Mouse (Mus musculus): ENCODE results near the gene Ifi205. TPM values are rescaled to one million over a fixed set of nuclear protein-coding genes. Genes with fewer than 3 reads are reported as not detected.
"Not testable (repeated sequence)": the region's sequence is repeated elsewhere in the genome, so short reads cannot be mapped to it uniquely, and the experiment has no call there.

Gene Ifi205
- total RNA-seq (2022): not detected

DNA sequence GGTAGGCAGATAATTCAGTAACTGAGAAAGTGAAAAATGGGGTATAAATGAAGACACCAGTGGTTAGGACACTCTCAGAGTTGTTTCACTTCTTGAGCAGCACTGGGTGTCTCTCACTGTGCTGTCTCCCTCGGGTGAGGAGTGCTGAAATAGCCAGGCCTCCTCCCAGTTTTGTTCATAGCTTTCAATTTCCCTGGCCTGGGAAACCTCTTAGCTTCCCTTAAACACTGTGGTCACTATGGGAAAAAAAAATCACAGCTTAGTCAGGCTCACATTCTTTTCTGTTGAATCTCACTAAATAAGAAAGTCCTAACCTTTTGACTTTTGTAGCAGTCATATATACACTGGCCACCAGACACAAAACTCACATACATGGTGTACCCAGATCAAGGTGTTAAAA, at the start of gene Ifi205:
Gene Ifi205, minus strand, starts transcription at position 113 of the 400 bp plus-strand sequence.
- DNase-seq (ENCODE audit: low spot score in 2 of 2): no peak

DNA sequence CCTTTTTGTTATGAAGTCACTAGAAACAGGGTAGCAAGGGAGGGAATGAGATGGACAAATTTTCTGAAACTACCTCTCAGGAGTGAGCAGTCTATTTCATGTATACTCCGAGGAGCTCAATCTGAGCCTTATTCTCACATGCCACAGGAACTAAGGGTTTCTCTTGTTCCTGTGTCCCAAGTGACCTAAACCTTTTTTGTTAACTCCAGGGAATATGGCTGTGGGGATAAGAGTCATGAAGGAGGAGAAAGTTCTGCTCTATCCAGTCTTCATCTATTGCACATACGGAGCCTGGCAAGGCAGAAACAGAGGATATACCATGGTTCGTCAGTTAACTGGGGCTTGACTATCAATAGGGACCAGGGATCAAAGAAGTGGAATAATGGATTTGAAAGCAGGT, 34.7 kb upstream of the Ifi205 start, which contains the start of gene Olfr430:
Gene Olfr430, plus strand, starts transcription at position 301 of the 400 bp plus-strand sequence.
- DNase-seq (ENCODE audit: low spot score in 2 of 2): no peak

DNA sequence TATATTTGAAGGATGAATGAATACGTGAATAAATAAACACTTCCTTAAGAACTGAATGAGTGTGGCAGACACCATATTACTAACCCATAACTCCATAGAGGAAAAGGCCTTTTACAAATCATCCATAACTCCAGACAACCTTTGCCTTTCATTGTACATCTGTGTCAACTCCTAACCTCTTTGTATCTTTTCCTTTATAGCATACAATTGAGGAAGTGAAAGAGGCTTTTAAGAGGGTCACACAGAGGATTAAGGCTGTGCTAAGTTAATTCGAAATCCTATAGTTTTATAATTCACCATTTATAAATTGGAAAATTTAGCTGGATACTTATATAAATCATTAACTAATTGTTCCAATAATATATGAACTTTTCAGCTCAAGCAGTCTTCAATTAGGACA, 23.6 kb upstream of the Ifi205 start:
- no peak for DNase-seq (ENCODE audit: low spot score in 2 of 2)

DNA sequence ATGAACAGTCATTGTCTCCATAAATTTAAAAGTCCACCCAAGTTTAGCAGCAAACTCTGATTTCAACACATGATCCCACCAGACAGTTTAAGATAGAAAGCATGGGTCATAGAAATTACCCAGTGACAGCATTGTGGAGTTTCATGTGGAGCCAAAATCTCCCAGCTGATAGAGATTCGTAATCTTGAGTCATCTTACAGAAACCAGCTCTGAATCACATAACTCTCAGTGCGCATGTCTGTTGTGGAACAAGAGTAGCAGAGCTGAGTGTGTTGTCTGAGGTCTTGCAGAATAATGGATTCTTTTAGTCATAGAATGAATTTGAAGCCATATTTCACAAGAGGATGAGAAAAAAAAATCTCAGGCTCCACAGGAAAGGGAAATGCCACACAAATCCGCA, 21.4 kb upstream of the Ifi205 start:
- no peak for DNase-seq (ENCODE audit: low spot score in 2 of 2)

DNA sequence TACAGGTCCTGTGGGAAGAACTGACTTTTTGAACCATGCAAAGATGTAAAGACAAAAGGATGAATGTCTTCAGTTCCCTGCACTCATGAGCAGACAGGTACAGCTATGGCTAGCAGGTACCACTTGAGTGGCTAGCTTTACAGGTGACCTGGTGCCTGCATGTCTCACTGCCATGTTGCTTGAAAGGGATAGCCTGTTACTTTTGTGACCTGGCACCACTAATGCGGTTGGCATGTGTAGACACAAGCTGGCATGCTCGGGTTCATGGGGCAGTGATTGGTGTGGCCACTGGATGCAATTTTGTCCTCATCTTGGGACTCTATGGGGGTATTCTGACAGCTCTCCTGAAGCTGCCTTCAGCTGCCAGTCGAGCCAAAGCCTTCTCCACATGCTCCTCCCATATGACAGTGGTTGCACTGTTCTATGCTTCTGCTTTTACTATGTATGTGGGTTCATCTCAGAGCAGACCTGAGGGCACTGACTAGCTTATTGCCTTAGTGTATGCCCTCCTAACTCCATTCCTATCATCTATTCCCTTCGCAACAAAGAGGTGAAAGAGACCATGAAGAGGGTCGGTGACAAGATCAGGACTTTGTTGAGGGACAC, 20.4 kb upstream of the Ifi205 start:
- DNase-seq (ENCODE audit: low spot score in 2 of 2): no peak

DNA sequence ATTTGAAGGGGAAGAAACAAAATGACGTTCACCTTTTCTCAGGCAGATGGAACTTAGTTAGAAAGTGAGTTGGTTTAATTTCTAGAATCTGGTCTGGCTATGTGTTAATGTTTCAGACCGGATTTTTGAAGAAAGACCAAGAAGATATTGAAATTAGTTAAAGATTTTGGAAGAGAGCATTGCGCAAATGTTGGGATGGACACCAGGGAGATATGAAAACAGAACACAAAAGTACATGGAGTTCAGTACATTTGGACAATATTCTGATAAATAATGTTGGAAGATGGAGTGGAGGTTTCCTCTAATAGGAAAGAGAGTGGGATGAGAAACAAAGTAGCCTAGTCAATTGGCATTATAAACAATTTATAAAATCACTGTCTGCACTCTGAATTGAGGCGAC, 19.9 kb upstream of the Ifi205 start:
- no peak for DNase-seq (ENCODE audit: low spot score in 2 of 2)

DNA sequence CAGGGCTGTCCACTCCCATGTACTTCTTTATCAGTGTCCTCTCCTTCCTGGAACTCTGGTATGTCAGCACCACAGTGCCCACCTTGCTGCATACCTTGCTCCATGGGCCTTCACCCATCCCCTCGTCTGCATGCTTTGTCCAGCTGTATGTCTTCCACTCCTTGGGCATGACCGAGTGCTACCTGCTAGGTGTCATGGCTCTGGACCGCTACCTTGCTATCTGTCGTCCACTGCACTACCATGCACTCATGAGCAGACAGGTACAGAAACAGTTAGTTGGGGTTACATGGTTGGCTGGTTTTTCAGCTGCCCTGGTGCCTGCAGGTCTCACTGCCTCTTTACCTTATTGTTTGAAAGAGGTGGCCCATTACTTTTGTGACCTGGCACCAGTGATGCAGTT, 18.9 kb upstream of the Ifi205 start:
- DNase-seq (ENCODE audit: low spot score in 2 of 2): no peak

DNA sequence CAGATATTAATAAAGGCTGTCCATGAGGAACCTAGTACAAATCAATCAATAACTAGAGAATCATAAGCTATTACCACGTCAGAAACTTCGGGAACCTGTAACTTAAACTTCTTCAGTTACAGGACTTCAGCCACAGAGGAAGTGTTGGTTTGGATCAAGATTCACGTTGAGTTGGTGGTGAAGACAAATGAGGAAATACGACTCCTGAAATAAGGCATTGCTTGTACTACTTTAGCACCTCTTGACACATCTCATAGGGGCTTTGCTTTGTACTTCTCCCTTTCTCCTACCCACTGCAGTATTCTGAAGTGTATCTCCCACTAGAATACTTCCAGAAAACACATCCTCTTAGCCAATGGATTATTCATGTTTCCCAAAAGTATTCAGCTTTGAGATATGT, 17.7 kb upstream of the Ifi205 start:
- DNase-seq (ENCODE audit: low spot score in 2 of 2): not testable (repeated sequence)

DNA sequence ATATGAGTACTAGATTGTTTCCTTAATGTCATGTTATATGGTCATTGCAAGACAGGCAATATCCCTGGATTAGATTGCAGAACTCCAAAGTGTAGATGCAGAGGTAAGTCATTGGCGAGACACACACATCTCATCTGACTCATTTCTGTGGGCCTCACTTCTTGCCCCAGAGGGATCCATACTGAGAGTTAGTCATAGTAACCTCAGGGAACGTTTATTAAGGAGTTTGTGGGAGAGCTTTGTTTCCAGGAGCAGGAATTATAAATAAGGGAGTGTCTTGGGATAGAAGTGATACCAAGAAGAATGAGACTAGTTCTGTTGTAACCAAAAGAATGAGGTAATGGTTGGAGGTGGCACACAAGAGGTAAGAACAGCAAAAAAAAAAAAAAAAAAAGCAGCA, 17.3 kb upstream of the Ifi205 start, which contains the start of gene Olfr432:
Gene Olfr432, plus strand, starts transcription at position 313 of the 400 bp plus-strand sequence.
- no peak for DNase-seq (ENCODE audit: low spot score in 2 of 2)

DNA sequence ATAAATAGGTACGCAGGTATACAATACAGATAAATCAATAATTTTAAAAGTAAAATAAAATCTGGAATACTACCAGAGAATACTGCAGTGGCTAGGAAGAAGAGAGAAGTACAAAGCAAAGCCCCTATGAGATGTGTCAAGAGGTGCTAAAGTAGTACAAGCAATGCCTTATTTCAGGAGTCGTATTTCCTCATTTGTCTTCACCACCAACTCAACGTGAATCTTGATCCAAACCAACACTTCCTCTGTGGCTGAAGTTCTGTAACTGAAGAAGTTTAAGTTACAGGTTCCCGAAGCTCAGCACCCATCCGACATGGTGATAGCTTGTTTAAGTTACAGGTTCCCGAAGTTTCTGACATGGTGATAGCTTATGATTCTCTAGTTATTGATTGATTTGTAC, 16.6 kb upstream of the Ifi205 start:
- not testable (repeated sequence) for DNase-seq (ENCODE audit: low spot score in 2 of 2)

DNA sequence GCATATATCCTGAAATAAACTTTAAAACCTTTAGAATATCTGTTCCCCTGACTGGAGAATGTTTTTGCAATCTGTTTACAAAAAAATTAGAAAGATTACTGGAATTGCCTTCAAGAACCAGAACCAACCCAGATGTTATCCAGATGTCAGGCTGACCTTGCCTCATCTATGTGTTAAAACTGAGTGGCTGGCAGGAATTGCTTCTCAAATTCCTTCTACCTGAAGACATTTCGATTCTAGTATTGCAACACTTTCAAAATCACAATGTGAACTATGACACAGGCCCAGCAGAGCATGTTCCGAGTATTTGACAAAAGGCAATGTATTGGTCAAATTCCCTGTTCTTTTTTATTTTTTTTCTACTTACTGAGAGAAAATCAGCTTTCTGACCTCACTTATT, 12.8 kb upstream of the Ifi205 start:
- DNase-seq (ENCODE audit: low spot score in 2 of 2): no peak

DNA sequence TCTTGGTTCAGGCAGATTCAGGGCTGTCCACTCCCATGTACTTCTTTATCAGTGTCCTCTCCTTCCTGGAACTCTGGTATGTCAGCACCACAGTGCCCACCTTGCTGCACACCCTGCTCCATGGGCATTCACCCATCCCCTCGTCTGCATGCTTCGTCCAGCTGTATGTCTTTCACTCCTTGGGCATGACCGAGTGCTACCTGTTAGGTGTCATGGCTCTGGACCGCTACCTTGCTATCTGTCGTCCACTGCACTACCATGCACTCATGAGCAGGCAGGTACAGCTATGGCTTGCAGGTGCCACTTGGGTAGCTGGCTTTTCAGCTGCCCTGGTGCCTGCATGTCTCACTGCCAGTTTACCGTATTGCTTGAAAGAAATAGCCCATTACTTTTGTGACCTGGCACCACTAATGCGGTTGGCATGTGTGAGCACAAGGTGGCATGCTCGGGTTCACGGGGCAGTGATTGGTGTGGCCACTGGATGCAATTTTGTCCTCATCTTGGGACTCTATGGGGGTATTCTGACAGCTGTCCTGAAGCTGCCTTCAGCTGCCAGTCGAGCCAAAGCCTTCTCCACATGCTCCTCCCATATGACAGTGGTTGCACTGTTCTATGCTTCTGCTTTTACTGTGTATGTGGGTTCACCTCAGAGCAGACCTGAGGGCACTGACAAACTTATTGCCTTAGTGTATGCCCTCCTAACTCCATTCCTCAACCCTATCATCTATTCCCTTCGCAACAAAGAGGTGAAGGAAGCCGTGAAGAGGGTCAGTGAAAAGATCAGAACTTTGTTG, 10.7 kb upstream of the Ifi205 start:
- DNase-seq (ENCODE audit: low spot score in 2 of 2): not testable (repeated sequence)

DNA sequence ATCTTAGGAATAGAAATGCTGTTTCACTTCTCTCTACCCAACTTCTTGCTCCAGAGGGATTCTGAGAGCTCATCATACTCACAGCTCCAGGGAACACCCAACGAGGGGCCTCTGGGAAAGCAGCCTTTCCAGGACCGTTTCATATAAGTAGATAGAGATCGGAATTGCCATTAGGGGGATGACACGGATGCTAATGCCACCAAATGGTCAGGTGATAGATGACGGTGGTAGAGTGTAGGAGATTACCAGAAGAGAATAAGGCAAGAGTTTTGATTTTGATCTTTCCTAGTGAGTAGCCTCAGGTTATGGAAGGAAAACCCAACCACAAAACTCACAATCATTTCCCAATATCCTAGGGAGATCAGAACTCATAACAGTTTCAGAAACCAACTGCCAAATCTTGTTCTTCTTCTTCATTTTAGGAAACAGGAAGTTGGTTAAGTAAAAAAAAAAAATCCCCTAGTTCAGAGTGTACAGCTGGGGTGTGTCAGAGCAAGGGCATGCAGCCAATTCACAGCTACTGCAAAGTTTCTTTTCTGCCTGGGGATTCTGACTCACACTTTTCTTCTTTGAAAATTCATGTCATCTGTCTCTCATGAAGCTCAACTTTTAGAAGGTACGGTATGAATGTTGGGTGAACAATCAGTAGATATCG, 9.0 kb upstream of the Ifi205 start, which contains the start of gene Olfr433:
Gene Olfr433, plus strand, starts transcription at position 183 of the 655 bp plus-strand sequence.
- no peak for DNase-seq (ENCODE audit: low spot score in 2 of 2)

DNA sequence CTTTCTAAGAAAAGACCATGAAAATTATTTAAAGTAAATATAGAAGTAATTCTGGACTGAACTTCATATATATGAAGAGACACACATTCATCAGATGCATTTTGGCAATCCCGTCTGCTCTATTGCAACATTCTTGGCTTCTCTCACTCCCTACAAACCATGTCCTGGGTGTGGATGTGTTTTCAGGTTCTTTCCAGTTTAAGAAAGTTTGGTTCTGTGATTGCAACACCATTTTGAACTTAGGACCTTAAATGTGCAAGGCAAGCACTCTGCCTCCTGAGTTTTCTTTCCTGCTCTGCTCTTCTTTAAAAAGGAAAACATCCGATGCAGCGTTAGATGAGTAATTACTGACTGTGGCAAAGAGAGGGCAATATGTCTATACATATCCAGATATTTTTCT, 6.9 kb upstream of the Ifi205 start:
- DNase-seq (ENCODE audit: low spot score in 2 of 2): no peak

DNA sequence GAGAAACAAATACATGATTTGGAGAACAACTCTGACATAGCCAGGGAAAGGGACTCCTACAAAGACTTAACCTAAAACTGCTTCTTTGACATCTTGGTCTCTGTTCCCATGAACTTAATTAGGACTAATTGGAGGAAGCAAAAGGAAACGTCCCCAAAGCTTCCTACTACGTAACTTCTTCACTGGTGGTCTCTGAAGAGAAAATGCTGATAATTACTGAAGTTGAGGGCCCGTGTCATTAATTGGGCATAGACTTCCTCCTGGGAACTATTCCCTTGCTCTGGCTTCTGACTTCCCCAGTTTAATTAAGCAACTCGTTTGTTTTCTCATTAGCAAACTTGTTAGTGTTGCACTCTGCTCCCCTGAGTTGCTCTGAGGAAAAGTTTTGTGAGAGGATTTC, 4.2 kb upstream of the Ifi205 start:
- no peak for DNase-seq (ENCODE audit: low spot score in 2 of 2)

DNA sequence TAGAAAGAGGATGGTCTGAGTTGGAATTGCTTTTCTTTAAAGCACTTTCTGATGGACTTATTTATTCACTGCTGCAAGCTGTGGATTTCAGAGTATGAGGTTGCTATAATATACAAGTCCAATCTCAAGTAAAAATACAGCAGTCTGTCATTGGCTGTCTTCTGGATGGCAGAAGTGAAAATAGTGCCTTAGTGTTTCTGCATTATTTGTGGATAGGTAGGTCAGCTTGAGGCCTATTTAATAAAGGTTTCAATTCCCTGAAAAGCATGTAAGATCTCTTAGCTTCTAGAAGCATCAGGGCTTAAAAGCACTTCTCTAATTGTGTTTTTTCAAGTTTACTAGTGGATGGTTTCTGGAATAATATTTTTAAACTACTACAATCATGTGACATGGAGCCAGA, 24.6 kb downstream of the Ifi205 start:
- not testable (repeated sequence) for DNase-seq (ENCODE audit: low spot score in 2 of 2)

DNA sequence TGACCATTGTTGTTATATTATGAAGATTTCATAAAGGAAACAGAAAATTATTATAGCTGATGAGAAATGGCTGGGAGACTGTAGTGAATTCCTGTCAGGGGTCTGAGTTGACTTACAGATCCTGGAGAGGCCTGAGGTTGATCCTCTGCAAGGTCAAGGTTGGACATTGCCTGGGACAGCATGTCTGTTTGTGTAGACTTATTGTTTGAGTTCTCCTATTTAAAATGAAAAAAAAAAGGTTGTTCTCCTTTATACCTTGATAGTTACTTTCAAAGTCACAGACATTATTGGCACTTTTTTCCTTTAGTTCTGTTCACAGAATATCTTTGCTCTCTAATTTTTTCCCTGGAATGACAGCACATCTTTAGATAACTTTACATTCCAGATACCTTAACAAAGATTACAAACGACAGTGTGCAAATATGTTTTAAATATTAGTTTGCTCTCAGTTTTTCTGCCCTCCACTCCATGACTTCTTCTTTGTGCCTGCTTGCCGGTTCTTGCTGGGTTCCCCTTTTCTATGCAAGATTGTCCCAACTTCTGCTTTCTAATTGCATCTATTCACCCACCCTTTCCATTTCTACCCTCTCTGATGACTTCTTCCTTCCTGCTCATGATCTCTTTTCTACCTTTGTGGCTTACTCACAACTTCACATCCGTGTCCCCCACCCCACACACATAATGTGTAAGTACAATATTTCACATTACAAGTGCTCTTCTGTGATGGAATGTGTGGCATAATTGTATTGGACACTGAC, 27.1 kb downstream of the Ifi205 start:
- DNase-seq (ENCODE audit: low spot score in 2 of 2): not testable (repeated sequence)

DNA sequence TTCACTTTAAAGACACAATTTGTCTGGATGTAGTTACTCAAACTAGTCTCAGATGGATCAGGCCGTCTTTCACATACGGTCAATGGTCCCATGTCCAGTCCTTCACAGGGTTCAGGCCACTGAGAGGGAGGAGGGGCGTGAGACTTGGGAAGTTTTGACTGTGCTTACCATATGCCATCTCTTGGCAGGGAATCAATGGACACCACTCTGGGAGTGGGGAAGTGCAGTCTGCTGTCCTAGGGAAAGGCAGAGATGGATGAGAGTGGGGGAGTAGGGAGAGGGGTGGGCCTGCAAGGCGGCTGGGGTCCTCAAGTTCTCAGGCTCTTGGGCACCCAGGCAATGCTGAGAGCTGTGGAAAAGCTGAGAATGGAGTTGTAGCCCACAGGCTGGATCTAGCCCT, 36.6 kb downstream of the Ifi205 start:
- DNase-seq (ENCODE audit: low spot score in 2 of 2): no peak

DNA sequence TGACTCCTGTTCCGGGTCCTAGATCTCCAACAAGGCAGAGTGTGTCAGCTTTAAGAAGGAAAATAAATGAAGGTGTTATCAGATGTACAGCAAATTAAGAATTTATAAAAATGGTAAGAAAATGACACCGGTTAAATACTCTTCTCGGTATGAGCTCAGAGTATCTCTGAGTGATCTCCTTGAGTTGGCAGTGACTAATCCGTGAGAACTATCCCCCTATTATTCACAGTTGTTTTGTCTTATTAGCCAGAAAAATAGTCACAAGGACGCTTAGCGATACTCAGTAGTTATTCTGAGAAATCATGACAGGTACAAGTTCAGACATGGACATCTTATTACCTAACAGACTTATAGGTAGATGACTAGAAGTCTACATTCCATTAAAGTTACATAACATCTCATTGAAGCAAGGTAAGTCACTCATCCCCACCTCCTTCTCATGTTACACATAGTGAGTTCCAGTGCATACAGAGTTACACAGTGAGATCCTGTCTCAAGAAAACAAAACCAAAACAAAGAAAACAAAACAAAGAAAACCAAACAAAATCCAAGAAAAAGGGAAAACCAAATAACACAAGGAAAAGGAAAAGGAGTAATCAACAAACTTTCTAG, 48.8 kb downstream of the Ifi205 start, which contains the start of gene Ifi202b:
Gene Ifi202b, minus strand, starts transcription at position 51 of the 612 bp plus-strand sequence.
- not testable (repeated sequence) for DNase-seq (ENCODE audit: low spot score in 2 of 2)

DNA sequence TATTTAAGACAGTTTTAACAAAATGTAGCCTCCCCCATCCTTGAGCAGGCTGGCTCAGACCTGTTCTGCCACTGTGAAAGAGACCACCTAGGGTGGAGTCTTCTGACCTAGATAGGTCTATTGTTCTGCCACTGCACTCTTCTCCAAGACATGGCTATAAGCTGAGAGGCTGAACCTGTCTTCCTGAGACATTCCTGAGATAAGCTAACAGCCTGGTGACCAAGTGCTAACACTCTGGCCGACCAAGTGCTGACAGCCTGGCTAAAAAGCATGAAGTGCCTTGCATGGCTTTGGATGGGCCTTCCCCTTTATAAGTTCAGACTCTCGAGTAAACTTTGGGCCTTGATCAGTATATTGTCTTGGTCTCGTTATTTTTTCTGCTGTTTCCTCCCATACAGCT, 50.6 kb downstream of the Ifi205 start:
- DNase-seq (ENCODE audit: low spot score in 2 of 2): not testable (repeated sequence)

DNA sequence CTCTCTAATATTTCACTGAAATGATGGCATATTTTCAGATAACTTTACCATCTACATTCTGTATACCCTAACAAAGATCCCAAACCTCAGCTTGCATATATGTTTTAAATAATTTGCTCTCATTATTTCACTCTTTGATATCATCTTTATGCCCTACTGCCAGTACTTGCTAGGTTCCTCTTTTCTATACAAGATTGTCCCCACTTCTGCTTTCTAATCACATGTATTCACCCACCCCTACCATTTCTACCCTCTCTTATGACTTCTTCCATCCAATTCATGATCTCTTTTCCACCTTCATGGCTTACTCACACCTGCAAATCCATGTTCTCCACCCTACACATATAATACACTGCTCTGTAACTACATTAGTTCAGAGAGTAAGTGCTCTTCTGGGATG, 54.0 kb downstream of the Ifi205 start:
- DNase-seq (ENCODE audit: low spot score in 2 of 2): no peak

Measured in layer of hippocampus, adult 8-10 months (tissue).